Mouse (Mus musculus): ENCODE measurements around the gene Pdrg1.

- TF ChIP-seq CTCF (IDR thresholded peaks at IDR 0.05; ENCODE audit: control insufficient read depth, insufficient read depth, insufficient read length): no peak
- TF ChIP-seq MYOG (IDR thresholded peaks at IDR 0.05; ENCODE audit: control insufficient read depth, extremely low read depth, insufficient read length): no peak
- TF ChIP-seq USF1 (IDR thresholded peaks at IDR 0.05; ENCODE audit: low read depth): no peak
- no peak for TF ChIP-seq MAX (IDR thresholded peaks at IDR 0.05)
Measured at GRCm38 (mm10) chr2:153045884-153046299, 30.7 kb upstream of the Pdrg1 start.

Measured in C2C12 (cell line).